Mouse (Mus musculus) olfactory bulb, adult 2 months (tissue): ENCODE results near the gene Ano1. TPM values are rescaled to one million over a fixed set of nuclear protein-coding genes. Genes with fewer than 3 reads are reported as not detected.

ENCODE experiments used
- H3K27ac ChIP-seq: fragments of 200-500 bp; 2 replicates; pipeline ENCODE4 v1.5.1; 2012; ENCODE audit warnings: low read depth, low read length; ENCODE audit not compliant: insufficient read depth
- H3K4me1 ChIP-seq: fragments of 200-500 bp; 2 replicates; pipeline ENCODE4 v1.6.1; 2012; ENCODE audit warnings: low read length; ENCODE audit not compliant: control insufficient read depth, insufficient read depth
- H3K4me3 ChIP-seq: fragments of 200-500 bp; 2 replicates; pipeline ENCODE4 v1.5.1; 2012; ENCODE audit warnings: mild to moderate bottlenecking, low read depth, low read length, moderate library complexity; ENCODE audit not compliant: insufficient read depth
- CTCF ChIP-seq: fragments of 200-500 bp; IDR thresholded peaks from 2 replicates; pipeline ENCODE4 v1.5.1; 2012; ENCODE audit warnings: low read depth, mild to moderate bottlenecking, low read length, moderate library complexity; ENCODE audit not compliant: insufficient read depth
- POLR2A ChIP-seq: fragments of 200-500 bp; IDR thresholded peaks from 2 replicates; pipeline ENCODE4 v1.6.1; 2012; ENCODE audit warnings: mild to moderate bottlenecking, low read depth, low read length, moderate library complexity; ENCODE audit not compliant: insufficient read depth
- WGBS: fragments of 180-500 bp; shearing (Covaris S2); methylation state at CpG from one replicate; pipeline ENCODE4 v1.1.7; 2018; 5-methylcytosine and 5-hydroxymethylcytosine counted together
- polyA plus RNA-seq: library from polyadenylated mRNA; stranded (reverse); fragments of >200 nt; gene quantifications from 2 replicates; pipeline ENCODE4 v1.2.4, GENCODE M21; 2012; ENCODE audit warnings: low replicate concordance; ENCODE audit not compliant: missing spikeins, insufficient read depth, insufficient read length

Ano1 gene
- polyA plus RNA-seq, 1 experiment = not detected

- no peak overlapping the region for H3K27ac ChIP-seq
- WGBS = 54% methylated on average over 2 of the region's 2 CpGs
- no peaks in the 10 kb centered on the region for H3K4me1 ChIP-seq
- TF ChIP-seq CTCF (no peak), POLR2A (no peak)
- H3K4me3 ChIP-seq = no peak overlapping the region
Measured at GRCm38 (mm10) chr7:144636000-144636399, 115.8 kb downstream of the Ano1 start.

- no peaks in the 10 kb centered on the region for H3K4me1 ChIP-seq
- no peak for TF ChIP-seq POLR2A
- no peak for TF ChIP-seq CTCF
- H3K4me3 ChIP-seq = no peak overlapping the region
- 76% methylated on average over 6 of the region's 6 CpGs for WGBS
- no peak overlapping the region for H3K27ac ChIP-seq
Measured at GRCm38 (mm10) chr7:144634875-144635274, 116.9 kb downstream of the Ano1 start.

GRCm38 (mm10) chr7:144634450-144634849 is 117.3 kb downstream of the Ano1 start:
- H3K4me1 ChIP-seq = no peaks in the 10 kb centered on the region
- WGBS = 95% methylated on average over 3 of the region's 3 CpGs
- H3K27ac ChIP-seq = no peak overlapping the region
- no peak for TF ChIP-seq CTCF
- TF ChIP-seq POLR2A = no peak
- no peak overlapping the region for H3K4me3 ChIP-seq

- Histone ChIP-seq H3K4me1 (0 out of 2 replicates have a peak, but pooled peaks cover 3% of the 10 kb centered on the region), H3K27ac (no peak overlapping the region), H3K4me3 (no peak overlapping the region)
- no peak for TF ChIP-seq CTCF
- no peak for TF ChIP-seq POLR2A
Measured at GRCm38 (mm10) chr7:144632321-144632720, 119.5 kb downstream of the Ano1 start.

- WGBS = 89% methylated on average over 3 of the region's 3 CpGs
- H3K4me1 ChIP-seq = 0 out of 2 replicates have a peak, but pooled peaks cover 5% of the 10 kb centered on the region
- no peak overlapping the region for H3K27ac ChIP-seq
- H3K4me3 ChIP-seq = no peak overlapping the region
- no peak for TF ChIP-seq POLR2A
- TF ChIP-seq CTCF = no peak
Measured at GRCm38 (mm10) chr7:144630622-144631021, 121.2 kb downstream of the Ano1 start.

- no peak overlapping the region for H3K27ac ChIP-seq
- H3K4me1 ChIP-seq = 0 out of 2 replicates have a peak, but pooled peaks cover 5% of the 10 kb centered on the region
- WGBS = 53% methylated on average over 3 of the region's 3 CpGs
- no peak overlapping the region for H3K4me3 ChIP-seq
- TF ChIP-seq CTCF (no peak), POLR2A (no peak)
Measured at GRCm38 (mm10) chr7:144628334-144628915, 123.3 kb downstream of the Ano1 start.

- Histone ChIP-seq H3K4me1 (0 out of 2 replicates have a peak, but pooled peaks cover 5% of the 10 kb centered on the region), H3K27ac (no peak overlapping the region), H3K4me3 (no peak overlapping the region)
- WGBS = 63% methylated on average over 13 of the region's 13 CpGs
- TF ChIP-seq POLR2A (no peak), CTCF (no peak)
Measured at GRCm38 (mm10) chr7:144627606-144628333, 124.0 kb downstream of the Ano1 start.

- Histone ChIP-seq H3K4me3 (no peak overlapping the region), H3K27ac (no peak overlapping the region), H3K4me1 (peaks cover 12% of the 10 kb centered on the region)
- TF ChIP-seq CTCF (no peak), POLR2A (no peak)
- 73% methylated on average over 2 of the region's 2 CpGs for WGBS
Measured at GRCm38 (mm10) chr7:144626042-144626441, 125.7 kb downstream of the Ano1 start.
